Mouse (Mus musculus): Measurements from ENCODE around the gene Hkdc1. TPM values are rescaled to one million over a fixed set of nuclear protein-coding genes. Genes with fewer than 3 reads are reported as not detected.

Gene Hkdc1
- polyA plus RNA-seq, 1 experiment from 2014 or later: 0.48 TPM

- ATAC-seq (no peak), DNase-seq (no peak)
- H3K4me2 ChIP-seq (ENCODE audit: low read depth, low read length): peak overlapping the region; percentile 49
- H3K27ac ChIP-seq (ENCODE audit: low read depth): no peak overlapping the region
- no peaks in the 10 kb centered on the region for H3K36me3 ChIP-seq (replicated peaks; ENCODE audit: insufficient read depth, low read length)
- TF ChIP-seq CTCF (IDR thresholded peaks at IDR 0.05; ENCODE audit: low read depth) (no peak), EP300 (IDR thresholded peaks at IDR 0.05; ENCODE audit: low read depth) (peak; percentile 77)
- H3K27me3 ChIP-seq (ENCODE audit: insufficient read depth, low read length): no peaks in the 10 kb centered on the region
- peaks cover 18% of the 10 kb centered on the region for H3K4me1 ChIP-seq (ENCODE audit: insufficient read depth)
- no peak overlapping the region for H3K9ac ChIP-seq (replicated peaks)
- H3K9me3 ChIP-seq (ENCODE audit: low read length): no peaks in the 10 kb centered on the region
- no peak overlapping the region for H3K4me3 ChIP-seq (ENCODE audit: low read depth, low read length)
- 48% methylated on average over 5 of the region's 5 CpGs for whole genome bisulfite sequencing (ENCODE audit: insufficient replicate concordance)
These were observed 77.1 kb downstream of the Hkdc1 start for GRCm38 (mm10) chr10:62345147-62345546.

- peak overlapping the region; percentile 49; the same call in 1 of the 2 replicates for H3K27ac ChIP-seq (ENCODE audit: low read depth)
- no peaks in the 10 kb centered on the region for H3K27me3 ChIP-seq (ENCODE audit: insufficient read depth, low read length)
- H3K4me2 ChIP-seq (ENCODE audit: low read depth, low read length): peak overlapping the region; percentile 49
- ATAC-seq (no peak), DNase-seq (no peak)
- H3K9me3 ChIP-seq (ENCODE audit: low read length): no peaks in the 10 kb centered on the region
- no peak overlapping the region for H3K4me3 ChIP-seq (ENCODE audit: low read depth, low read length)
- WGBS (ENCODE audit: insufficient replicate concordance): 59% methylated on average over 9 of the region's 9 CpGs
- TF ChIP-seq CTCF (IDR thresholded peaks at IDR 0.05; ENCODE audit: low read depth): no peak
- TF ChIP-seq EP300 (IDR thresholded peaks at IDR 0.05; ENCODE audit: low read depth): no peak
- H3K36me3 ChIP-seq (replicated peaks; ENCODE audit: insufficient read depth, low read length): no peaks in the 10 kb centered on the region
- H3K9ac ChIP-seq (replicated peaks): no peak overlapping the region
- H3K4me1 ChIP-seq (ENCODE audit: insufficient read depth): peaks cover 22% of the 10 kb centered on the region
These were observed 78.1 kb downstream of the Hkdc1 start for GRCm38 (mm10) chr10:62344004-62344752.

- Histone ChIP-seq H3K27ac (ENCODE audit: low read depth) (peak overlapping the region; percentile 92), H3K4me3 (ENCODE audit: low read depth, low read length) (peak overlapping the region; percentile 85), H3K9ac (replicated peaks) (peak overlapping the region; percentile 70), H3K36me3 (replicated peaks; ENCODE audit: insufficient read depth, low read length) (no peaks in the 10 kb centered on the region), H3K4me2 (ENCODE audit: low read depth, low read length) (peak overlapping the region; percentile 93), H3K9me3 (ENCODE audit: low read length) (no peaks in the 10 kb centered on the region), H3K27me3 (ENCODE audit: insufficient read depth, low read length) (no peaks in the 10 kb centered on the region), H3K4me1 (ENCODE audit: insufficient read depth) (peaks cover 36% of the 10 kb centered on the region)
- WGBS (ENCODE audit: insufficient replicate concordance): 58% methylated on average over 6 of the region's 6 CpGs
- peak; percentile 42 for ATAC-seq
- DNase-seq: peak; percentile 61
- peak; percentile 94 for TF ChIP-seq EP300 (IDR thresholded peaks at IDR 0.05; ENCODE audit: low read depth)
- TF ChIP-seq CTCF (IDR thresholded peaks at IDR 0.05; ENCODE audit: low read depth): 0 out of 2 replicates have a peak, but pooled peaks have one; percentile 11
These were observed 79.8 kb downstream of the Hkdc1 start for GRCm38 (mm10) chr10:62342512-62342911.

GRCm38 (mm10) chr10:62341956-62342355 is 80.3 kb downstream of the Hkdc1 start:
- DNase-seq: no peak
- Histone ChIP-seq H3K27me3 (ENCODE audit: insufficient read depth, low read length) (no peaks in the 10 kb centered on the region), H3K4me3 (ENCODE audit: low read depth, low read length) (peak overlapping the region; percentile 85), H3K4me1 (ENCODE audit: insufficient read depth) (peaks cover 41% of the 10 kb centered on the region), H3K36me3 (replicated peaks; ENCODE audit: insufficient read depth, low read length) (no peaks in the 10 kb centered on the region), H3K9ac (replicated peaks) (peak overlapping the region; percentile 70), H3K9me3 (ENCODE audit: low read length) (no peaks in the 10 kb centered on the region), H3K4me2 (ENCODE audit: low read depth, low read length) (peak overlapping the region; percentile 93), H3K27ac (ENCODE audit: low read depth) (peak overlapping the region; percentile 92)
- ATAC-seq: no peak
- 72% methylated on average over 4 of the region's 4 CpGs for WGBS (ENCODE audit: insufficient replicate concordance)
- no peak for TF ChIP-seq CTCF (IDR thresholded peaks at IDR 0.05; ENCODE audit: low read depth)

- H3K4me1 ChIP-seq (ENCODE audit: insufficient read depth): peaks cover 50% of the 10 kb centered on the region
- no peak for DNase-seq
- TF ChIP-seq EP300 (IDR thresholded peaks at IDR 0.05; ENCODE audit: low read depth) (no peak), CTCF (IDR thresholded peaks at IDR 0.05; ENCODE audit: low read depth) (no peak)
These were observed 81.3 kb downstream of the Hkdc1 start for GRCm38 (mm10) chr10:62340991-62341390.

GRCm38 (mm10) chr10:62340095-62340731 is 82.1 kb downstream of the Hkdc1 start:
- under 1% methylated on average over 37 of the region's 38 CpGs for WGBS (ENCODE audit: insufficient replicate concordance)
- H3K9me3 ChIP-seq (ENCODE audit: low read length): no peaks in the 10 kb centered on the region
- peak overlapping the region; percentile 92 for H3K27ac ChIP-seq (ENCODE audit: low read depth)
- no peaks in the 10 kb centered on the region for H3K36me3 ChIP-seq (replicated peaks; ENCODE audit: insufficient read depth, low read length)
- ATAC-seq (peak; percentile 92), DNase-seq (peak; percentile 97)
- H3K4me1 ChIP-seq (ENCODE audit: insufficient read depth): peaks cover 54% of the 10 kb centered on the region
- TF ChIP-seq CTCF (IDR thresholded peaks at IDR 0.05; ENCODE audit: low read depth) (no peak), EP300 (IDR thresholded peaks at IDR 0.05; ENCODE audit: low read depth) (peak; percentile 45; the same call in 1 of the 2 replicates)
- peak overlapping the region; percentile 93 for H3K4me2 ChIP-seq (ENCODE audit: low read depth, low read length)
- H3K27me3 ChIP-seq (ENCODE audit: insufficient read depth, low read length): no peaks in the 10 kb centered on the region
- peak overlapping the region; percentile 70 for H3K9ac ChIP-seq (replicated peaks)
- H3K4me3 ChIP-seq (ENCODE audit: low read depth, low read length): peak overlapping the region; percentile 85

More at GRCm38 (mm10) chr10:62340991-62341390, 81.3 kb downstream of the Hkdc1 start:
- Histone ChIP-seq H3K27me3 (ENCODE audit: insufficient read depth, low read length) (no peaks in the 10 kb centered on the region), H3K9ac (replicated peaks) (peak overlapping the region; percentile 70), H3K36me3 (replicated peaks; ENCODE audit: insufficient read depth, low read length) (no peaks in the 10 kb centered on the region), H3K4me3 (ENCODE audit: low read depth, low read length) (peak overlapping the region; percentile 85), H3K9me3 (ENCODE audit: low read length) (no peaks in the 10 kb centered on the region), H3K27ac (ENCODE audit: low read depth) (peak overlapping the region; percentile 92), H3K4me2 (ENCODE audit: low read depth, low read length) (peak overlapping the region; percentile 93)
- 15% methylated on average over 3 of the region's 3 CpGs for WGBS (ENCODE audit: insufficient replicate concordance)
- no peak for ATAC-seq
